Mouse (Mus musculus) stomach, embryonic 14.5 days (tissue): ENCODE results near the gene Ubfd1. TPM values are rescaled to one million over a fixed set of nuclear protein-coding genes. Genes with fewer than 3 reads are reported as not detected.
A peak's percentile ranks its signal among the peaks of the same experiment; 100 is the strongest.

Source experiments
- ATAC-seq: fragments of 200-750 bp; cut with Nextera tagmentation; 2 replicates; pipeline ENCODE4 v1.8.0; 2017; ENCODE audit warnings: low read depth, moderate TSS enrichment; ENCODE audit not compliant: insufficient number of reproducible peaks, insufficient read depth, low FRiP score
- H3K27ac ChIP-seq: fragments of 300-500 bp; sonication (generic); 2 replicates; pipeline ENCODE4 v1.5.1; 2014; ENCODE audit warnings: mild to moderate bottlenecking, low read length, moderate library complexity, mixed read lengths
- H3K27me3 ChIP-seq: fragments of 300-500 bp; sonication (generic); 2 replicates; pipeline ENCODE4 v1.6.1; 2014; ENCODE audit warnings: low read length, control low read depth, mixed read lengths; ENCODE audit not compliant: control insufficient read depth, insufficient read depth
- H3K36me3 ChIP-seq: fragments of 300-500 bp; sonication (generic); 2 replicates; pipeline ENCODE4 v1.6.1; 2014; ENCODE audit warnings: mild to moderate bottlenecking, control low read depth, low read length, moderate library complexity, mixed read lengths; ENCODE audit not compliant: control insufficient read depth, insufficient read depth
- H3K4me1 ChIP-seq: fragments of 300-500 bp; sonication (generic); 2 replicates; pipeline ENCODE4 v1.6.1; 2014; ENCODE audit warnings: low read length, control low read depth, mixed read lengths; ENCODE audit not compliant: control insufficient read depth, insufficient read depth
- H3K4me2 ChIP-seq: fragments of 300-500 bp; sonication (generic); replicated peaks from 2 replicates; pipeline ENCODE4 v1.6.1; 2014; ENCODE audit warnings: low read depth, low read length, control low read depth
- H3K4me3 ChIP-seq: fragments of 300-500 bp; sonication (generic); 2 replicates; pipeline ENCODE4 v1.5.1; 2014; ENCODE audit warnings: low read depth, low read length, control low read depth
- H3K9ac ChIP-seq: fragments of 300-500 bp; sonication (generic); replicated peaks from 2 replicates; pipeline ENCODE4 v1.6.1; 2014; ENCODE audit warnings: low read depth, mild to moderate bottlenecking, control low read depth, low read length, moderate library complexity, mixed read lengths
- H3K9me3 ChIP-seq: fragments of 300-500 bp; sonication (generic); 2 replicates; pipeline ENCODE4 v1.6.1; 2016; ENCODE audit warnings: low read depth, low read length, control low read depth; ENCODE audit not compliant: control insufficient read depth
- WGBS: fragments of 180-500 bp; shearing (Covaris S2); extraction: QIAGEN DNeasy Blood & Tissue Kit; methylation state at CpG from one replicate; pipeline ENCODE4 v1.1.7; 2014; 5-methylcytosine and 5-hydroxymethylcytosine counted together
- polyA plus RNA-seq: library from polyadenylated mRNA; unstranded; fragments of >200 nt; fragmentation: Nextera tagmentation; extraction: Ambion mirVana; gene quantifications from 2 replicates; pipeline ENCODE4 v1.2.1, GENCODE M21; 2014

Gene Ubfd1
- 77.5 and 86.2 TPM in 2 replicates for polyA plus RNA-seq

DNA sequence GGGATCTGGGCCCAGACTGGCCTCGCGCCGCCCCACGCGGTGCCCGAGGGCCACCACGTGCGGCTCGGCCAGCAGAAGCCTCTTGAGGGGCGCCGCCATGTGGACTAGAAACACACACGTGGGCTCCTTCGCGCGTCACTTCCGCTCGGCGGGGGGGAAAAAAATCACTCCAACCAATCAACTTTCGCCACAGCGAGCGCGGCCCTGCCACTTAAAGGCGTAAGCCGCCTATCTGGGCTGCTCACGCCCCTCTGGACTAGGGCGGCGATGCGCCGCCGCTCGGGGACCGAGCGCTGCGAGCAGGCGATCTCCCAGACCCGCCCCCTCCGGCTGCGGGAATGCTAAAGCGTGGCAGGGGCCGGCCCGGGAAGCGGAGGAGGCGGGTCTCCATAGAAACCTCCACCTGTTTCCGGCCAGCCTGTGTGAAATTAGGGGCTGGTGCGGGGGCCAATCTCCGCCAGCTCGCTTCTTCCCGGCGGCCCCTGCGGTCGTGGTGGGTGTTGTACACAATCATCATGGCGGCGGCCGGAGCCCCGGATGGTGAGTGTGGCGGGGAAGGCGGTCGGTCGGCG is at the start of gene Ubfd1, which contains the start of gene Ears2:
TSS of gene Ubfd1 (plus strand) at position 231 of the 572 bp plus-strand sequence.
TSS of gene Ears2 (minus strand) at position 319 of the 572 bp plus-strand sequence.
- Histone ChIP-seq H3K27me3 (no peaks in the 10 kb centered on the region), H3K4me2 (peak within 1 kb of the TSS; percentile 73), H3K4me3 (peak within 1 kb of the TSS; percentile 64), H3K36me3 (peaks cover 27% of the 10 kb centered on the region), H3K27ac (peak within 1 kb of the TSS; percentile 94), H3K9ac (peak within 1 kb of the TSS; percentile 89), H3K4me1 (peaks cover 15% of the 10 kb centered on the region; the same call in 1 of the 2 replicates), H3K9me3 (no peaks in the 10 kb centered on the region)
- 0% methylated on average over 58 of the region's 60 CpGs for WGBS
- peak; percentile 99 for ATAC-seq

DNA sequence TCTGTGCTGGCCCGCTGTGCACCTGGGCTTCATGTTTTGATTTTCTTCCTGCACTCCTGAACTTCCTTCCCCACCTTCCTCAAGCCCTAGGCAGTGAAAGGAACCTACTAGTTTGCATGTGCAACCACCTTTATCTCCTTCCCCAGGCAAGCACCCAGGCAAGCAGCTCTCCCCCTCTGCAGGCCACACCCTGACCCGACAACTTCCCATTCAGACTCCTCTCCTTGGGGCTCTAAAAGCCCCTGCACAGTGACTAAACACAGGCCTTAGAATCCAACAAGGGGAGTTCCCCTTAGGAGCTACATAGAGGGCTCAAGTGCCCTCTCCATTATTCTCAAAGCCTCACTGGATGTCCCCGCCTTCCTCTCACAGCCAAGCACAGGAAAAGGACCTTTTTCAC is 48.7 kb upstream of the Ubfd1 start:
- no peak overlapping the region for H3K9ac ChIP-seq
- peak; percentile 54; the same call in 1 of the 2 replicates for ATAC-seq

DNA sequence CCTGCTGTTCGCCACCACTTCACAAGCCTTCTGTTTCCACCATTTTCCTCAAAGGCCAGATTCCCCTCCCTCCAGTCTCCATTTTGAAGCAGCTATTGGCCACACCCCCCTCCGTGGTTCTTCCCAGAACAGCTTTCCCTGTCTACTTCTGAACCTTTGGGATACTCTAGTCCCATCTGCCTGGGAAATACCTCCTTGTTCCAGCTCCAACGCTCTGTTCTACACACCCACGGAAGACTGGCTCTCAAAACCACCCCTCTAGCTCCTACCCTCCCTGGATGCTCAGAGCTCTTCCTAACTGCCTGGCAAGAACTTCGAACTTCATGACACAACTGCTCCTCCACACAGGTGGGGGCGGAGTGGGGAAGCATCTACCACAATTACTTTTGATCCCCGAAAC is 48.0 kb upstream of the Ubfd1 start:
- no peaks in the 10 kb centered on the region for H3K9me3 ChIP-seq
- ATAC-seq: no peak
- peaks cover 4% of the 10 kb centered on the region; the same call in 1 of the 2 replicates for H3K36me3 ChIP-seq
- no peak overlapping the region for H3K9ac ChIP-seq
- WGBS: 85% methylated on average over 7 of the region's 7 CpGs
- H3K27ac ChIP-seq: peak overlapping the region; percentile 39; the same call in 1 of the 2 replicates
- H3K4me1 ChIP-seq: peaks cover 31% of the 10 kb centered on the region
- H3K27me3 ChIP-seq: no peaks in the 10 kb centered on the region
- H3K4me2 ChIP-seq: peak overlapping the region; percentile 66; the same call in 1 of the 2 replicates
- H3K4me3 ChIP-seq: no peak overlapping the region

More for the DNA sequence above, 48.7 kb upstream of the Ubfd1 start:
- Histone ChIP-seq H3K9me3 (no peaks in the 10 kb centered on the region), H3K36me3 (peaks cover 4% of the 10 kb centered on the region; the same call in 1 of the 2 replicates), H3K4me2 (peak overlapping the region; percentile 66; the same call in 1 of the 2 replicates), H3K4me3 (no peak overlapping the region), H3K4me1 (peaks cover 31% of the 10 kb centered on the region), H3K27me3 (no peaks in the 10 kb centered on the region), H3K27ac (peak overlapping the region; percentile 39; the same call in 1 of the 2 replicates)
- 55% methylated on average over 3 of the region's 3 CpGs for WGBS

DNA sequence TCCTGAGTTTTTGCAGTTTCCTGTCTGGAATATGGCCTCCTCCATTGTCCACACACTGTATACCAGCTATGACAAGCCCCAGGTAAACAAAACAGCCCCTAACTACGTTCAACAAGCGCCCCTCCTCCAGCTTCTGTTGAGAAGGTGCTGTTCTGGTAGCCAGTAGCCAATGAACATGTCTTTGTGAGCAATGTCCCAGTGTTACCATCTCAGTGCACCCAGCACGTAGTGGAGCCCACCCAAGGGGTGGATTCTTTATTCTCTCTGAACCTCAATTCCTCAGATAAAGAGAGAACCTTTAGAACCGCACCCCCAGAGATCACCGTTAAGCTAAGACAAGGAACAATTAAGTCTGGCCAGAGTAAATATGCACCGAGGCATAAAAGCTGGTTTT is 46.7 kb upstream of the Ubfd1 start:
- peaks cover 23% of the 10 kb centered on the region for H3K4me1 ChIP-seq
- H3K4me3 ChIP-seq: peak overlapping the region; percentile 76
- H3K9ac ChIP-seq: peak overlapping the region; percentile 74
- no peaks in the 10 kb centered on the region for H3K27me3 ChIP-seq
- 3% methylated on average over 6 of the region's 6 CpGs for WGBS
- no peak for ATAC-seq
- peak overlapping the region; percentile 66 for H3K4me2 ChIP-seq
- peaks cover 4% of the 10 kb centered on the region; the same call in 1 of the 2 replicates for H3K36me3 ChIP-seq
- H3K27ac ChIP-seq: peak overlapping the region; percentile 85; the same call in 1 of the 2 replicates
- H3K9me3 ChIP-seq: no peaks in the 10 kb centered on the region

DNA sequence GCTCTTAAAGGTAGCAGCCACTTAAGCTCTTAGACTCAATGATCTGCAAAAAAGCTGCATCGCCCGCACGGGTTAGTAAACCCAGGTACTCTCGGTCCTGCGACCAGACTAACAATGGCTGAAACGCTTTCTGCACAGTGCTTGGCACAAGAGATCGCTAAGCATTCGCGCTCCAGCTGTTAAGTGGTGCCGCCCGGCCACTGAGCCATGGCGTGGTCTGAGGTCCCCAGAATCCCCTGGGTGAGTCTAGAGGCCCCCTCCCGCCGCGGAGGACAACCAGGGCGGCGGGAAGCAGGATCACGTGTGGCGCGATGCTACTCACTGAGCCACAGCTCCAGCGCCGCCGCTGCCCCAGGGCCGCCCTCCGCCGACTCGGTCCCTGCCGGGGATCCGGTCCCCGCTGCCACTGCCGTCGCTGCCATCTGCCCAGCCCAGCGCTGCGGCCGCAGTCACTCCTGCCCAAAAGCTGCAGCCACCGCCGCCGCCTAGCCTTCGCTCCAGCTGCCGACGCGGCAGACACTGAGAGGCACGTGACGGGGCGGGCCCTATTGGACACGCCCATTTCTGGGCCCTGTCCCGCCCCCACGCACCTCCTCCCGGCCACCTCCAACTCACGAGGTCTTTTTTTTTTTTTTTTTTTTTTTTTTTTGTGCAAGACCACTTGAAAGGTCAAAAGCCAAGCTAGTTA is 46.2 kb upstream of the Ubfd1 start, which contains the start of gene Gga2:
TSS of gene Gga2 (minus strand) at position 556 of the 688 bp plus-strand sequence.
- H3K27me3 ChIP-seq: no peaks in the 10 kb centered on the region
- H3K9ac ChIP-seq: peak within 1 kb of the TSS; percentile 74
- H3K27ac ChIP-seq: peak within 1 kb of the TSS; percentile 85
- no peaks in the 10 kb centered on the region for H3K9me3 ChIP-seq
- WGBS: under 1% methylated on average over 50 of the region's 50 CpGs
- peaks cover 18% of the 10 kb centered on the region for H3K4me1 ChIP-seq
- peak within 1 kb of the TSS; percentile 66 for H3K4me2 ChIP-seq
- peak within 1 kb of the TSS; percentile 76 for H3K4me3 ChIP-seq
- peaks cover 4% of the 10 kb centered on the region; the same call in 1 of the 2 replicates for H3K36me3 ChIP-seq
- ATAC-seq: peak; percentile 86

DNA sequence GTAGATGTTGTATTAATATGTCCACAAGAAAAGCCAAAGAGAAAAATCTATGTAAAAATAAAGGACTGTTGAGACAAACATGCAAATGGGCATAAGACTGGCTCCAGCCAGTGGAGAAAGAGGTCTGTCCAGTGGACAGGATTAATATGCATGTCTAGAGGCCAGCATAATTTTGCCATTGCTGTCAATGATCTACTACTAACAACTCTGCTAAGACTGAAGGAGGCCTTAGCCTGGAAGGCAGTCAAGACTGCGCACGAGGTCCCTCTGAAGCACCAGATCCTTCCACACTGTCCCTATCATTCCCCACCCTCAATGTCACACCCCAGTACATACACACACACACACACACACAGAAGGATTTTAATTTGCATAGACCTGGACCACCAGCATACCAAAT is 44.8 kb upstream of the Ubfd1 start:
- no peak overlapping the region for H3K27ac ChIP-seq
- peaks cover 15% of the 10 kb centered on the region for H3K4me1 ChIP-seq
- H3K9ac ChIP-seq: no peak overlapping the region
- H3K9me3 ChIP-seq: no peaks in the 10 kb centered on the region
- WGBS: 88% methylated on average over 2 of the region's 2 CpGs
- H3K27me3 ChIP-seq: no peaks in the 10 kb centered on the region
- H3K36me3 ChIP-seq: peaks cover 4% of the 10 kb centered on the region; the same call in 1 of the 2 replicates
- no peak for ATAC-seq
- no peak overlapping the region for H3K4me3 ChIP-seq
- H3K4me2 ChIP-seq: no peak overlapping the region

DNA sequence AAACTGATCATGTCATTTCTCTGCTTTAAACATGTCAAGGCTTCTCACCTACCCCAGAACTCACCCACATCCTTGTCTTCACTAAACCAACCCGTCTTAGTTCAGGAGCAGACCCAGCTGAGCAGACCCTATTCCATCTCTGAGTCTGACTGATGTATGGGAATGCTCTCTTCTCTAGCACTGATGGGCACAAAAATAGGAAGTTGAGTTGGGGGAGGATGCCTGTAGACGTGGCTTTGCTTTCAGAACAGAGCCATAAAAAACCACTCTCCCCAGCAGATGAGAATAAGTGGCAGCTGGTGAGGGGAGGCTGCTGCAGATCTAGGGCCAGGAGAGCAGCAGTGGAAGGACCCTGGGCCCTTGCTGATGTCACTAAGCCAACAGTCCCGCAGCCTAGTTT is 33.6 kb upstream of the Ubfd1 start:
- H3K9me3 ChIP-seq: no peaks in the 10 kb centered on the region
- no peak overlapping the region for H3K4me3 ChIP-seq
- H3K4me1 ChIP-seq: no peaks in the 10 kb centered on the region
- WGBS: 62% methylated on average over 3 of the region's 3 CpGs
- no peak overlapping the region for H3K27ac ChIP-seq
- H3K27me3 ChIP-seq: no peaks in the 10 kb centered on the region
- no peak for ATAC-seq
- H3K9ac ChIP-seq: no peak overlapping the region
- no peak overlapping the region for H3K4me2 ChIP-seq
- H3K36me3 ChIP-seq: peaks cover 8% of the 10 kb centered on the region

DNA sequence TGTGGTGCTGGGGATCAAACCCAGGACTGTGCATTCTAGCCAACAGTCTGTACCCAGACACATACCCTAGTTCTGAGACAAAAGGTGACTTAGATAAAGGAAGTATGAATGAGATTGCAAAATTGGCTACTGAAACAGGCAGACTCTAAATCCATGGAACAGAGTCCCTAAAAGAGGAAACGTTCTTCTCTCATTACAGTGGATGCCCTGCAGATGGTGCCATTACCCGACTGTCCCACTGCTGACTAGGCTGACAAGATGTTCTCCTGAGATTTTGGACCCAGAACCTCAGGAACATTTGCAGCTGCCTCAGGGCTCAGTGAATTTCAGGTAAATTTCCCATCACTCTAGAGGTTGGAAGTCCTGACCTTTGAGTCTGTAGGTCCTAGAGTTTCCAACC is 32.6 kb upstream of the Ubfd1 start:
- Histone ChIP-seq H3K9me3 (no peaks in the 10 kb centered on the region), H3K4me3 (no peak overlapping the region), H3K4me2 (no peak overlapping the region), H3K27me3 (no peaks in the 10 kb centered on the region), H3K9ac (no peak overlapping the region), H3K27ac (no peak overlapping the region), H3K36me3 (peaks cover 11% of the 10 kb centered on the region), H3K4me1 (no peaks in the 10 kb centered on the region)
- no peak for ATAC-seq
- 37% methylated on average over 2 of the region's 2 CpGs for WGBS
